Mouse (Mus musculus) leukemia stem cell, adult 10-12 weeks (primary cell): ENCODE results near the gene Selenoi. TPM values are rescaled to one million over a fixed set of nuclear protein-coding genes. Genes with fewer than 3 reads are reported as not detected.

Experiments used
- polyA plus RNA-seq: library from polyadenylated mRNA; stranded (reverse); fragments of >175 nt; gene quantifications from 2 replicates; pipeline ENCODE4 v1.2.3, GENCODE M21; 2012; ENCODE audit warnings: low replicate concordance

Selenoi gene
- polyA plus RNA-seq, result 0.16 and 2.8 TPM in 2 replicates

DNA sequence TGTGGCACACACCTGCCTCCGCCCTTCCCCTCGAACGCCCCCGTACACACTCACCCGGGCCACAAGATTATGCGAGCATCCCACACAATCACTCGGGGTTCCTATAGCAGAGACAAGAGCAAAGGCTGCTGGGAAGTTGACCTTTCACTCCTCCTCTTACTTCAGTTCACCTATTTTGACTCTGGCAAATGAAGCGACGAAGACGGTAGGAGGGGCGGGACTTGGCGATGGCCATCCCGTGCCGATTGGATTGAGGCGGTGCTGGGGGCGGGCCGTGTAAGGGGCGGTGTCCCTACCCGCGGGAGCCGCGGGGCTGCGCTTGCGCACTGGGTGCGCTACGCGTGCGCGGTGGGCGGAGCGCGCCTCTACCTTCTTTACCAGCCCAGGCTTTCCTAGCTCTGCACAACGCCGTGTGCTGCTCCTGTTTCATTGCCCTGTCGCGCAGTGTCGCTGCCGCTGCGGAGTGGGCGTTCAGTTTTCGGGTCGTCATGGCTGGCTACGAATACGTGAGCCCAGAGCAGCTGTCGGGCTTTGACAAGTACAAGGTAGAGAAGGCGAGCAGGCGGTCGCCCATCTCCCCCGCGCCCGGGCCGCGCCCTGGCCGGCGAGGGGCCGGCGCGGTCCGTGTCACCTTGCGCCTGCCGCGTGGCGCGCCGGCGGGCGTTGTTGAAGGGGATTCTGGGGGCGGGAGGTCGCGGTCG is at the start of gene Selenoi:
Gene Selenoi (plus strand): TSS at position 311 of the 701 bp plus-strand sequence.

DNA sequence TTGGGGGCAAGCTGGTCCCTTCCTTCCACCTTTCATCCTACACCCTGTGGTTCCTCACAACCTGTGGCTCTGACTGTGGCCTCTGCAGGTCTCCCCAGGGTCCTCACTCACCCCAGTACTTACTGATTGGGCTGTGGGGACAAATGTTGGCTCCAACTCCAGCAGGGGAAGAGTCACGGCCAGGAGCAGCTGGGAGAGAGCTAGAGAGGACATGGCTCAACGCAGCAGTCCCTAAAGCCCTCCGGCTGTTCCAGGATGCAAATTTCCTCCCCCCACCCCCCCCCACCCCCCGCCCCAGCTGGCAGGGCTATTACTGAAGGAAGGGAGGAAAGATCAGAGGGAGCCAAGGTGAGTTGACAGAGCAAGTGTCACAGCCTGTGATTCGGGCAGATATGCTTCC is 26.9 kb upstream of the Selenoi start, which contains the start of gene Adgrf3:
Gene Adgrf3 (minus strand): TSS at position 230 of the 400 bp plus-strand sequence.

DNA sequence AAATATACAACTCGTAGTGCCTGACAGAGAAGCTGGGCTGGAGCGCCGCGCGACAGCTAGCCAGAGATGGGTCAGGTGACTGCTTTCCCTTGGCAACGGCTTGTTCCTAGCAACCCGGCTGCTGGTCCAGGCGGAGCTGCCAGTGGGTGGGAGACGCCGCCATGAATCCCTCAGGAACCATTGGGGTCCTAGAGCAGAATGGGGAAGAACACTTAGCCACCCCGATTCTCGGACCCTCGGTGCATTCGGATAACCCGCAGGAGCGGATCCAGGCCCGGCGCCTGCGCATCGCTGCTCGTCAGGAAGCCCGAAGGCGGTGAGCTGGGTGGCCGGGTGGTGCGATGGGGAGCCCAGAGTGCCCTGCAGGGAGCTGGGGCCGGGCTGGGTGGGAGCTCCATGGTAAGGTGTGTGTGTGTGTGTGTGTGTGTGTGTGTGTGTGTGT is 48.9 kb downstream of the Selenoi start, which contains the start of gene Drc1:
Gene Drc1 (plus strand): TSS at position 98 of the 442 bp plus-strand sequence.

Other genes starting within 250 kb of the Selenoi start
- gene Il6, start 219.5 kb upstream of the Selenoi start, polyA plus RNA-seq, result not detected in 2 replicates
- gene Tyms, start 159.0 kb upstream of the Selenoi start, polyA plus RNA-seq, result 4.0 and 48.3 TPM in 2 replicates
- not detected in 2 replicates for gene Garem2, start 127.4 kb upstream of the Selenoi start, polyA plus RNA-seq
- gene 3110082J24Rik, start 126.5 kb upstream of the Selenoi start, polyA plus RNA-seq, result not detected in 2 replicates
- gene Hadha, start 77.4 kb upstream of the Selenoi start, polyA plus RNA-seq, result 23.9 and 77.9 TPM in 2 replicates
- gene Hadhb, start 77.3 kb upstream of the Selenoi start, polyA plus RNA-seq, result 6.2 and 38.3 TPM in 2 replicates
- not detected in 2 replicates for gene Adgrf3, start 26.9 kb upstream of the Selenoi start, polyA plus RNA-seq
- gene Drc1, start 48.8 kb downstream of the Selenoi start, polyA plus RNA-seq, result not detected in 2 replicates
- not detected in 2 replicates for gene Otof, start 229.4 kb downstream of the Selenoi start, polyA plus RNA-seq
- gene 1700001C02Rik, start 233.5 kb downstream of the Selenoi start, polyA plus RNA-seq, result not detected in 2 replicates